Mouse (Mus musculus) embryonic fibroblast, embryonic 13.5 days (primary cell): ENCODE measurements around the gene Pla2g10.

Experiments
- CTCF ChIP-seq: IDR thresholded peaks from 2 replicates; pipeline ENCODE4 v1.5.1; 2011; ENCODE audit warnings: mild to moderate bottlenecking, control low read depth, low read length, moderate library complexity, borderline replicate concordance; ENCODE audit not compliant: insufficient read depth
- POLR2A ChIP-seq: IDR thresholded peaks from 2 replicates; pipeline ENCODE4 v1.6.1; 2011; ENCODE audit warnings: low read depth, mild to moderate bottlenecking, control low read depth, low read length, moderate library complexity

GRCm38 (mm10) chr16:13733518-13734137 lies 2.8 kb upstream of the Pla2g10 start:
- TF ChIP-seq POLR2A (no peak), CTCF (peak; percentile 53)
